Mouse (Mus musculus) bone marrow, adult 2 months (tissue): ENCODE measurements at regions not wholly inside any gene's neighbourhood (a gene's known extent, or its start where the extent isn't known, plus 50 kb on each side); places are given as distances from the start of the nearest gene placed in this dataset.

ENCODE experiments used
- H3K27ac ChIP-seq: fragments of 200-500 bp; 2 replicates; pipeline ENCODE4 v1.5.1; 2012; ENCODE audit warnings: low read depth, mild to moderate bottlenecking, control low read depth, inconsistent platforms, low read length; ENCODE audit not compliant: control insufficient read depth, poor library complexity, insufficient read depth
- H3K4me1 ChIP-seq: fragments of 200-500 bp; 2 replicates; pipeline ENCODE4 v1.6.1; 2011; ENCODE audit warnings: low read length; ENCODE audit not compliant: control insufficient read depth, insufficient read depth
- H3K4me3 ChIP-seq: fragments of 200-500 bp; replicated peaks from 2 replicates; pipeline ENCODE3; 2011; ENCODE audit warnings: mild to moderate bottlenecking, low read depth, low read length, control low read depth; ENCODE audit not compliant: control insufficient read depth
- CTCF ChIP-seq: fragments of 200-500 bp; IDR thresholded peaks from 2 replicates; pipeline ENCODE4 v1.5.1; 2011; ENCODE audit warnings: low read length, control low read depth; ENCODE audit not compliant: control insufficient read depth, insufficient read depth
- POLR2A ChIP-seq: fragments of 200-500 bp; IDR thresholded peaks from 2 replicates; pipeline ENCODE4 v1.6.1; 2011; ENCODE audit warnings: low read depth, mild to moderate bottlenecking, control low read depth, low read length, borderline replicate concordance; ENCODE audit not compliant: control insufficient read depth
- WGBS: fragments of 180-500 bp; shearing (Covaris S2); methylation state at CpG from one replicate; pipeline ENCODE4 v1.1.7; 2018; 5-methylcytosine and 5-hydroxymethylcytosine counted together

DNA sequence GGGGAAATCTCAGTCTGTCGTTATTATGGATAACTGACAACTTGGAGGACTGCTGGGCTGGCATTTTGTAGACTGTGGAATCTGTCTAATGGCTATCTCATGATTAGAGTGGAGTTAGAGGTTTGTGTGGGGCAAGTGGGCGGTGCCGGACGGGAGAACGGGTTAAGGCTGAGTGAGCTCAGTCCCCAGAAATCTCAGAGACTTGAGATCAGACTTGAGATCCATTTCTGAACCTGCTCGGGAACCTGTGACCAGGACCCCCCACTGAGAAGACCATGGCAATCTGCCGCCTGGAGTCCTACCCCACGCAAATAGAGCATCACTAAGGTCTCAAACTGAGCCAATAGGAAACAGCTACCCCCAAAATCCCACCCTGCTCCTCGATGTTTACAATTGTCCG is 306.0 kb downstream of the Irs2 start:
- TF ChIP-seq CTCF (no peak), POLR2A (no peak)
- Histone ChIP-seq H3K4me1 (no peaks in the 10 kb centered on the region), H3K27ac (no peak overlapping the region), H3K4me3 (no peak overlapping the region)
- WGBS, result 83% methylated on average over 10 of the region's 10 CpGs

GRCm38 (mm10) chr8:10701648-10702061 is 306.6 kb downstream of the Irs2 start:
- Histone ChIP-seq H3K4me3 (no peak overlapping the region), H3K4me1 (no peaks in the 10 kb centered on the region), H3K27ac (no peak overlapping the region)
- TF ChIP-seq CTCF (no peak), POLR2A (no peak)
- WGBS, result 82% methylated on average over 4 of the region's 4 CpGs

DNA sequence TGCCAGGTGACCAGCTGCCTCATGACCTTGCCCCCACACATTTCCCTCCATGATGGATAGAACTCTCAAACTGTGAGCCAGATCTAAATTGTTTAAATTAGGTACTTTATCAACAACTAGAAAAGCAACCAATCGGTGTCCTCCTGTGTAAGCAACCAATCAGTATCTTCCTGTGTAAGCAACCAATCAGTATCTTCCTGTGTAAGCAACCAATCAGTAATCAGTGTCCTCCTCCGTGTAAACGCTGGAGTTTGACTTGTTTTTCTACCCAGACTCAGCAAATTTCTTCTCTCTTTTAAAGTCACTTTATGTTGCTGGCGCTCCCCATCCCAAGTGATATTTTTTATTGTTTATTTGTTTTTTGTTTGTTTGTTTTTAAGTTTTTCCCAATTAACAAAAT is 307.0 kb downstream of the Irs2 start:
- no peaks in the 10 kb centered on the region for H3K4me1 ChIP-seq
- WGBS, result 67% methylated on average over 4 of the region's 4 CpGs
- no peak overlapping the region for H3K4me3 ChIP-seq
- TF ChIP-seq CTCF, result no peak
- no peak for TF ChIP-seq POLR2A
- H3K27ac ChIP-seq, result no peak overlapping the region

GRCm38 (mm10) chr8:10699669-10700068 is 308.6 kb downstream of the Irs2 start:
- H3K27ac ChIP-seq, result no peak overlapping the region
- no peak for TF ChIP-seq CTCF
- no peak for TF ChIP-seq POLR2A
- H3K4me1 ChIP-seq, result no peaks in the 10 kb centered on the region
- WGBS, result 87% methylated on average over 9 of the region's 9 CpGs
- H3K4me3 ChIP-seq, result no peak overlapping the region

GRCm38 (mm10) chr8:10695181-10695580 is 313.1 kb downstream of the Irs2 start:
- H3K4me1 ChIP-seq, result no peaks in the 10 kb centered on the region; the same call in 1 of the 2 replicates
- no peak overlapping the region for H3K4me3 ChIP-seq
- TF ChIP-seq POLR2A (no peak), CTCF (no peak)
- no peak overlapping the region for H3K27ac ChIP-seq
- WGBS, result 80% methylated on average over 6 of the region's 6 CpGs

DNA sequence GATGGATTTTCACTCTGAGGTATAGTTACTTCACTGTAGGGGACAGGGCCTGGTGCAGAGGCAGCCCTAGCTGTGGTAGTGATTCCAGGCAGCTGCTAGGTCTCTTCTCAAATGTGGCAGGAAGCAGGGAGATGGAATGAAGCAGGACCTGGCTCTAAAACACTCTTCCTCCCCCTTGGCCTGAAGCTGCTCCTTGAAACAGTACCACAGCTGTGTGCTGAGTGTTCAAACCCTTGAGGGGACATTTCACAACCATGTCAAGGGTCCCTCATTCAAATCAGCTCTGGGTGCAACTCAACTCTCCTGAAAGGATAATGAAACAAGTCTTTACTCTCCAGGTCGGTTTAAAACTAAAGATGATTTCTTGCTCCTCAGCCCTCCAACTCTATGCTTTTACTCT is 317.6 kb downstream of the Irs2 start:
- no peaks in the 10 kb centered on the region; the same call in 1 of the 2 replicates for H3K4me1 ChIP-seq
- 67% methylated on average over 1 of the region's 1 CpGs for WGBS
- no peak overlapping the region for H3K27ac ChIP-seq
- TF ChIP-seq CTCF (no peak), POLR2A (no peak)
- no peak overlapping the region for H3K4me3 ChIP-seq

DNA sequence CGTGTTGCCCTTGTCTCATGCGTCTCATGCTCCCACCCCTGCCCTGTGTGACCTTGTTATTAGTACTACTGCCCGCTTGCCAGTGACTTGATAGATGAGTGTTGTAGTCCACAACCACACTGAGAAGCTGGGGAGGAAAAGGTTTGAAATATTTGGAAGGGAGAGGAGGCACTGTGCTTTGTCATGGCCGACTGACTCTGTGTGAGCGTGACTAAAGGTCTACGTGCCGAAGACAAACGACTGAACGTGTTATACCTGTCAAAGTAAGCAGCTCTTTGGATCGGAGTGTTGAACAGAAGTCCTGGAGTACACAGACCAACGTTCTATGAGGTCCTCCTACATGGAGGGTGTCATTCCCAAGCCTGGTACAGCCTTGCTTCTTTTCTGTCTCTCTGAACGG is 318.4 kb downstream of the Irs2 start:
- H3K27ac ChIP-seq, result no peak overlapping the region
- no peaks in the 10 kb centered on the region; the same call in 1 of the 2 replicates for H3K4me1 ChIP-seq
- TF ChIP-seq POLR2A (no peak), CTCF (no peak)
- 84% methylated on average over 12 of the region's 12 CpGs for WGBS
- H3K4me3 ChIP-seq, result no peak overlapping the region

DNA sequence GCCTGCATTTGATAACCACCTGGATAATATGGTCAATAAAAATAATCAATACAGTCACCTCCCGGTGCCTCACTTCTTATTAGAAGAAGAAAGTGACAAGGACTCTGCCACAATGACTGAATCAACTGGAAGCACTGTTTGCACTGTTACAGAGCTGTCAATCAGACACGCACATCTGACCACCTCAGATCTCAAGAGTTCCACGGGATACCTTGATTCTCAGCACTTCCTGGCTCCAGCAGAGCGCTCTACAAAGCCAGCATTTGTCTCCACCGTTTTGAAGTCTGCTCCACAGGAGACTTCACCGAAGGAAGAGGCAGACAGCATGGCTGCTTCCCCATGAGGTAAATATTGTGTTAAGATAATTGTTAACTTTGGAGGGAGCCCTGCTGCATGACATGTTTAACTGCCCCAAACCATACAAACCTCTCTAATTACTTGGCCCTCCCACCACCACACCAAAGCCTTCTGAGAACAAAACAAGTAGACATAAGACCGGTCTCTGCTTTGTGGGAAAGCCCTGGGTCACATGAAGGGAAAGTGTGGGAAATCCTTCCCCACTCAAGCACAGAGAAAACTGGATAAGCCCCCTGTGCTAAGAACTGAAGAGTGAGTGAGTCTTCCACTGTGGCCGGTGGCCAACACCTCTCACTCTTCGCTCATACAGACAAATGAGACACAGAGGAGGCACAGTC is 320.2 kb downstream of the Irs2 start:
- Histone ChIP-seq H3K27ac (no peak overlapping the region), H3K4me3 (no peak overlapping the region), H3K4me1 (no peaks in the 10 kb centered on the region; the same call in 1 of the 2 replicates)
- TF ChIP-seq CTCF (no peak), POLR2A (no peak)
- 59% methylated on average over 9 of the region's 9 CpGs for WGBS
